Mouse (Mus musculus): ENCODE results near the gene Sp6. TPM values are rescaled to one million over a fixed set of nuclear protein-coding genes. Genes with fewer than 3 reads are reported as not detected.

Sp6 gene
- polyA plus RNA-seq, 1 experiment = 12.4 TPM

DNA sequence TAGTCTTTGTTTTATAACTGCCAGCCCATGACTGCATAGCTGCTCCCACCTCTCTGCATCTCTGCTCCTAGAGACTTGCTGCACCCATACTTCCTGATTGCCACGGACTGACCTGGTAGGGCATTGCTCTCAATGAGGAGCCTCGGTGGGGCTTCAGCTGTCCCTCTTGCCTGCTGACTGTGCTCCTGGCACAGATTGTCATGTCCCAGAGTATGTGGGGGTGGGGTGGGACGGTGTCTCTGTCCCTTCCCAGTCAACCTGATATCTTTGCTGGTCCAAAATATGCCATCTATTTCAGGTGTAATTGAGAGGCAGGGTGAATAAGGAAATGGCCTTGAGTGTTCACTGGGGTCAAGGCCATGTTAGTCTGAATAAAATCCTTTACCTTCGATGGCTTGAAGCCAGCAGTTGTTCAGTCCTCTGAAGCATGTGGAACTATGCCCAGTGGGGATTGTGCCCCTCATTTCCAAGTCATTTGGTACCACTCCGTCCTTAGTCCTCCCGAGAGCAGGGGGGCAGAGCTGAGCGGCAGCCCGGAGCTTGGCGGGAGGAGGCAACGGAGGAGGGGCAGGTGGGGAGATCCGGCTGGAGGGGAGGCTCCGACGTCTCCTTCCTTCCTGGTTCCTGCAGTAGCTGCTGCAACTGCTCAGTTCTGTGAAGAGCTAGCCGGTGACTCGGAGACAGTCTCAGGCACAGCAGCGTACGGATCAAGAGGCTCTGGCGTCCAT lies 37.2 kb downstream of the Sp6 start, which contains the start of gene Osbpl7:
Gene Osbpl7 (plus strand): TSS at position 413 of the 728 bp plus-strand sequence.
- TF ChIP-seq EP300 (IDR thresholded peaks at IDR 0.05; ENCODE audit: insufficient read depth, low read depth, low read length) (0 out of 2 replicates have a peak, but pooled peaks have one; percentile 13), CTCF (IDR thresholded peaks at IDR 0.05; ENCODE audit: low read depth, low read length) (peak; percentile 50), POLR2A (IDR thresholded peaks at IDR 0.05; ENCODE audit: insufficient read depth, low read length) (peak; percentile 26)
- Histone ChIP-seq H3K9me3 (replicated peaks; ENCODE audit: control insufficient read depth, insufficient read depth, low read length, poor library complexity, severe bottlenecking) (no peaks in the 10 kb centered on the region), H3K36me3 (ENCODE audit: control insufficient read depth, insufficient read depth, low read length, poor library complexity, severe bottlenecking) (peaks cover 15% of the 10 kb centered on the region)

DNA sequence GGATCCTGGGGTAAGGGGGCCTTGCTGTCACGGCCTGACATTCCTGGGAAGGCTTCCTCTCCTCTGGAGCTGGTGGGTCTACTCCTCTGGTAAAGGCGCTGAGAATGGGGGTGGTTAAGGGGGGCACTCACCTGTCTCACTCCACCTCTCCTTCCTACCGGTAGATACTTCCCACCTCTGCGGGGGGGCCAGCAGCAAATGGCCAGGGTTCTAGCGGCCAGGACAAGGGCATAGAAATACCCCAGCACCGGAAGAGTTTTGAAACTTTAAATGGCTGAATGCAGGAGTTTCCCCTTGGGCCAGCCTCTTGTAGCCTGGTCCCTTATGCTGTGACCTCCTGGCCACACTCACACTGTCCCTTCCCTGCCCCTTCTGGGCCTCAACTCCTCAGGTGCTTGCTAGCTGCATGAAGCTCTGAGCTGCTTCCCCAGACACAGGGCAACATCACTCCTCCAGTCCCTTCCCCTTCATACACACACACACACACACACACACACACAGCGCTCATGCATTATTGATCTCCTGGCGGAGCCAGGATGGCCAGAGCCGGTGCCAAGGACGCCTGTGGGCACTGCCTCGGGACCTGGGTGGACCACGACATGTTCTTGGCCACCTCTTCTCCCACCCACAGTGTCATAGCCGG lies 37.9 kb downstream of the Sp6 start:
- Histone ChIP-seq H3K36me3 (ENCODE audit: control insufficient read depth, insufficient read depth, low read length, poor library complexity, severe bottlenecking) (peaks cover 15% of the 10 kb centered on the region), H3K27me3 (ENCODE audit: control insufficient read depth, insufficient read depth, low read length, poor library complexity, severe bottlenecking) (no peaks in the 10 kb centered on the region), H3K27ac (ENCODE audit: insufficient read depth, low read length) (no peak overlapping the region), H3K4me3 (ENCODE audit: low read depth, low read length) (peak overlapping the region; percentile 83), H3K9ac (ENCODE audit: low read depth, poor library complexity, severe bottlenecking) (peak overlapping the region; percentile 48), H3K4me1 (ENCODE audit: control insufficient read depth, insufficient read depth, low read length) (no peaks in the 10 kb centered on the region), H3K9me3 (replicated peaks; ENCODE audit: control insufficient read depth, insufficient read depth, low read length, poor library complexity, severe bottlenecking) (no peaks in the 10 kb centered on the region)
- TF ChIP-seq CTCF (IDR thresholded peaks at IDR 0.05; ENCODE audit: low read depth, low read length) (no peak), EP300 (IDR thresholded peaks at IDR 0.05; ENCODE audit: insufficient read depth, low read depth, low read length) (no peak), POLR2A (IDR thresholded peaks at IDR 0.05; ENCODE audit: insufficient read depth, low read length) (no peak)

More for the DNA sequence above, 37.2 kb downstream of the Sp6 start, which contains the start of gene Osbpl7:
- no peak within 1 kb of the TSS for H3K27ac ChIP-seq (ENCODE audit: insufficient read depth, low read length)
- no peaks in the 10 kb centered on the region for H3K27me3 ChIP-seq (ENCODE audit: control insufficient read depth, insufficient read depth, low read length, poor library complexity, severe bottlenecking)
- H3K9ac ChIP-seq (ENCODE audit: low read depth, poor library complexity, severe bottlenecking) = peak within 1 kb of the TSS; percentile 48
- no peaks in the 10 kb centered on the region for H3K4me1 ChIP-seq (ENCODE audit: control insufficient read depth, insufficient read depth, low read length)
- H3K4me3 ChIP-seq (ENCODE audit: low read depth, low read length) = peak within 1 kb of the TSS; percentile 83

DNA sequence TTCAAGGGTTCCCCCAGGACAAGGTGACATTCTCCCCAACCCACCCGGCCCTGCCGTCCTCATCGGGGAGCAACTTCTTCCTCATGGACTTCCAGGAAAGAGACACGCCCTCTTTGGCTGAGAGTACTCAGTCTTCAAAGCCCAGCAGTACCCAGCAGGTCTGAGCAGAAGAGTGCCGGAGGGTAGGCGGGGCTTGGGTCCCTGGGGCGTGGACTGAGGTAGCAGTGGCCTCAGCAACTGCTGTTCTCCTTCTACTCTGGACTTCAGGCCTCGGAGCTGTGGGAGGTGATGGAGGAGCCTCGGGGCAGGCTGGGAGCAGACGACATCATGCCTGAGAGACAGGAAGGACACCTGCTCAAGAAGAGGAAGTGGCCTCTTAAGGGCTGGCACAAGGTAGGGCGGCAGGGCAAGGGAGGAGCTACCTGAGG lies 39.0 kb downstream of the Sp6 start:
- H3K36me3 ChIP-seq (ENCODE audit: control insufficient read depth, insufficient read depth, low read length, poor library complexity, severe bottlenecking) = peaks cover 13% of the 10 kb centered on the region; the same call in 1 of the 2 replicates
- H3K4me1 ChIP-seq (ENCODE audit: control insufficient read depth, insufficient read depth, low read length) = no peaks in the 10 kb centered on the region
- TF ChIP-seq POLR2A (IDR thresholded peaks at IDR 0.05; ENCODE audit: insufficient read depth, low read length) (no peak), EP300 (IDR thresholded peaks at IDR 0.05; ENCODE audit: insufficient read depth, low read depth, low read length) (no peak), CTCF (IDR thresholded peaks at IDR 0.05; ENCODE audit: low read depth, low read length) (no peak)
- H3K9me3 ChIP-seq (replicated peaks; ENCODE audit: control insufficient read depth, insufficient read depth, low read length, poor library complexity, severe bottlenecking) = no peaks in the 10 kb centered on the region
- H3K9ac ChIP-seq (ENCODE audit: low read depth, poor library complexity, severe bottlenecking) = no peak overlapping the region
- no peak overlapping the region for H3K4me3 ChIP-seq (ENCODE audit: low read depth, low read length)
- no peak overlapping the region for H3K27ac ChIP-seq (ENCODE audit: insufficient read depth, low read length)
- H3K27me3 ChIP-seq (ENCODE audit: control insufficient read depth, insufficient read depth, low read length, poor library complexity, severe bottlenecking) = no peaks in the 10 kb centered on the region

DNA sequence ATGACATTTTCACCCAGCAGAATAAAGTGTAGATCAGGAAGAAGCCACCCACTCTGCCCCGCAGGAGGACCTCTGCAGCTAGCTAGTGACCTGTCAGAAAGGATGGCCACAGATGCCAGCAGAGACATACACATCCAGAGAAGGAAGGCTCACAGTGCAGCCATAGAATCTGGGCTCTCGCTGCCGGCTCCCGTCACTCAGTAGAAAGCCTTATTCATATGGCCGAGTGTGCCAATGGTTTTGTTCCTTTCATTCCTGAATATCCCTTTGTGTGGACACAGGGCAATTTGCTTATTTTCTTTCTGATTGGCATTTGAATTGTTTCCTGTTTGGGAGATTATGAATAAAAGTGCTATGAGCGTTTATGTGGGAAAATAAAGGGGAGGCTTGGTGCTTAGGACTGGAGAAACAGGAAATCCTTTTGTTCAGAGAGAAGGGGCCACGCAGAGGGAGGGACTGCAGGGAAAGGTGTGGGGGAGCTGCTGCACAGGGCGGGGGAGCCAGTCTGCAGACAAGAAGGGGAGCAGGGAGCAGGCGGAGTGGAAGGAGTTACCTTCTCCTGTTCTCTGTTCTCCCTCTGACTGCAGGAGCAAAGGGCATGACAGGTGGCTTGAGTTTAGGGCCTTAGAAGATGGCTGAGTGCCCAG lies 50.2 kb downstream of the Sp6 start:
- Histone ChIP-seq H3K27ac (ENCODE audit: insufficient read depth, low read length) (no peak overlapping the region), H3K9ac (ENCODE audit: low read depth, poor library complexity, severe bottlenecking) (no peak overlapping the region), H3K4me3 (ENCODE audit: low read depth, low read length) (no peak overlapping the region), H3K9me3 (replicated peaks; ENCODE audit: control insufficient read depth, insufficient read depth, low read length, poor library complexity, severe bottlenecking) (no peaks in the 10 kb centered on the region), H3K36me3 (ENCODE audit: control insufficient read depth, insufficient read depth, low read length, poor library complexity, severe bottlenecking) (no peaks in the 10 kb centered on the region), H3K4me1 (ENCODE audit: control insufficient read depth, insufficient read depth, low read length) (peaks cover 3% of the 10 kb centered on the region), H3K27me3 (ENCODE audit: control insufficient read depth, insufficient read depth, low read length, poor library complexity, severe bottlenecking) (no peaks in the 10 kb centered on the region)
- TF ChIP-seq EP300 (IDR thresholded peaks at IDR 0.05; ENCODE audit: insufficient read depth, low read depth, low read length) (no peak), POLR2A (IDR thresholded peaks at IDR 0.05; ENCODE audit: insufficient read depth, low read length) (no peak), CTCF (IDR thresholded peaks at IDR 0.05; ENCODE audit: low read depth, low read length) (no peak)

DNA sequence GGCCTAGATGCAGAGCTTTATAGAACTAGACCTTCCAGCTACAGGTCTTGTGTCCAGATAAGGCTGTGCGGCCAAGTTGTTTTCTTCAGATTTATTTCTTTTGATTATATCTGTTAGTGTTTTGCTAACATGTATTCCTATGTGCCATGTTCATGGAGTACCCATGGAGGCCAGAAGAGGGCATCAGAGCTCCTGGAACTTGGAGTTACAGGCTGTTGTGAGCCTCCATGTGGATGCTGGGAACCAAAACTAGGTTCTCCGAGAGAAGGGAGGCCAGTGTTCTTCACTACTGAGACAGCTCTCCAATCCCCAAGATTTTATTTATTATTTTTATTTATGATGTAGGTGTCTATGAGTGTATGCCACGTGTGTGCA lies 50.7 kb downstream of the Sp6 start:
- H3K4me3 ChIP-seq (ENCODE audit: low read depth, low read length) = no peak overlapping the region
- TF ChIP-seq POLR2A (IDR thresholded peaks at IDR 0.05; ENCODE audit: insufficient read depth, low read length) (no peak), CTCF (IDR thresholded peaks at IDR 0.05; ENCODE audit: low read depth, low read length) (peak; percentile 27)
- H3K27ac ChIP-seq (ENCODE audit: insufficient read depth, low read length) = no peak overlapping the region
- peaks cover 3% of the 10 kb centered on the region for H3K4me1 ChIP-seq (ENCODE audit: control insufficient read depth, insufficient read depth, low read length)
- no peaks in the 10 kb centered on the region for H3K36me3 ChIP-seq (ENCODE audit: control insufficient read depth, insufficient read depth, low read length, poor library complexity, severe bottlenecking)
- no peak overlapping the region for H3K9ac ChIP-seq (ENCODE audit: low read depth, poor library complexity, severe bottlenecking)
- no peaks in the 10 kb centered on the region for H3K27me3 ChIP-seq (ENCODE audit: control insufficient read depth, insufficient read depth, low read length, poor library complexity, severe bottlenecking)
- no peaks in the 10 kb centered on the region for H3K9me3 ChIP-seq (replicated peaks; ENCODE audit: control insufficient read depth, insufficient read depth, low read length, poor library complexity, severe bottlenecking)
